Mouse (Mus musculus) spleen, adult 2 months (tissue): ENCODE data around the gene Gm21312.
"Not testable (repeated sequence)": the region's sequence is repeated elsewhere in the genome, so short reads cannot be mapped to it uniquely, and the experiment has no call there.

Experiments used
- CTCF ChIP-seq: fragments of 200-500 bp; IDR thresholded peaks from 2 replicates; pipeline ENCODE4 v1.5.1; 2011; ENCODE audit warnings: mild to moderate bottlenecking, inconsistent platforms; ENCODE audit not compliant: insufficient read depth, insufficient read length, insufficient replicate concordance; ENCODE audit errors: extremely low read depth
- POLR2A ChIP-seq: fragments of 200-500 bp; IDR thresholded peaks from 2 replicates; pipeline ENCODE4 v1.6.1; 2011; ENCODE audit warnings: low read depth, low read length, inconsistent platforms

- not testable (repeated sequence) for TF ChIP-seq CTCF, POLR2A
Observed at GRCm38 (mm10) chr10:104151197-104151596, 25.6 kb upstream of the Gm21312 start, which contains the start of gene Gm6763.
